ENCODE assay signal across 8 mouse cellular contexts in the genomic region with DNA sequence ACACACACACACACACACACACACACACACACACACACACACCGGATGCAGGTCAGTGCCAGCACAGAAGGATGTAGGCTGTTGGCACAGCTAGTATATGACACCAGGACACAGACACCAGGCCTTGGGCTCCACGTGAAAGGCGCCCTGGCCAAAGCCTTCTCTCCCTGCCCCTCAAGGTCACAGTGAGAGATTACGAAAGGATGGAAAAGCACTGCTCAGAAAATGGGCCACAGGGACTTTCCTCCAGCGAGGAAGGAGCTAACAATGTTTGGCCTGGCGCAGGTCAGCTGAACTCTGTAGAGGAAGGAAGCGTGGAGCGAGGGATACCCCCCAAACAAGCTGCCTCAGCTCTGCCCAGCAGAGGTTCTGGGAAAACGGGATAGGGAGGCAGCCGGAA.
DNase-seq lines count a peak whose midpoint lies in the region; ATAC-seq and TF ChIP-seq lines count a peak whose summit lies in the region.

No protein-coding gene starts in this region.

- 52% methylated on average over 10 of the region's 10 CpGs for WGBS in hindbrain, postnatal 0 days
- 27% methylated on average over 10 of the region's 10 CpGs for WGBS in lung, adult 2 months
- 72% methylated on average over 10 of the region's 10 CpGs for WGBS in neural tube, embryonic 15.5 days

- no peaks in the 10 kb centered on the region for H3K27me3 ChIP-seq in hindbrain, postnatal 0 days (ENCODE audit: insufficient read depth, low read length)
- H3K27me3 ChIP-seq in neural tube, embryonic 15.5 days (replicated peaks) = no peaks in the 10 kb centered on the region

- 0 out of 2 replicates have a peak, but pooled peaks have one; percentile 12 for TF ChIP-seq POLR2A in lung, adult 2 months (IDR thresholded peaks at IDR 0.05; ENCODE audit: borderline replicate concordance, extremely low read depth, low read depth, low read length)

- H3K4me1 ChIP-seq in hindbrain, postnatal 0 days (ENCODE audit: insufficient read depth, low read length) = 0 out of 2 replicates have a peak, but pooled peaks cover 17% of the 10 kb centered on the region
- peaks cover 44% of the 10 kb centered on the region for H3K4me1 ChIP-seq in lung, adult 2 months (ENCODE audit: control insufficient read depth, insufficient read depth, low read length)
- peaks cover 17% of the 10 kb centered on the region for H3K4me1 ChIP-seq in neural tube, embryonic 15.5 days

- H3K36me3 ChIP-seq in hindbrain, postnatal 0 days (ENCODE audit: insufficient read depth, low read length) = no peaks in the 10 kb centered on the region
- H3K36me3 ChIP-seq in neural tube, embryonic 15.5 days = no peaks in the 10 kb centered on the region

- no peak overlapping the region for H3K4me3 ChIP-seq in hindbrain, postnatal 0 days (ENCODE audit: low read length)
- H3K4me3 ChIP-seq in lung, adult 2 months (replicated peaks; ENCODE audit: extremely low read depth, low read depth, low read length) = no peak overlapping the region
- no peak overlapping the region for H3K4me3 ChIP-seq in neural tube, embryonic 15.5 days (replicated peaks)

- no peak for ATAC-seq in hindbrain, postnatal 0 days
- ATAC-seq in neural tube, embryonic 15.5 days (ENCODE audit: low FRiP score) = no peak

- H3K4me2 ChIP-seq in hindbrain, postnatal 0 days (ENCODE audit: low read depth, low read length) = no peak overlapping the region
- H3K4me2 ChIP-seq in neural tube, embryonic 15.5 days = no peak overlapping the region

- no peak overlapping the region for H3K9ac ChIP-seq in hindbrain, postnatal 0 days (replicated peaks; ENCODE audit: low read length)
- H3K9ac ChIP-seq in neural tube, embryonic 15.5 days (replicated peaks) = no peak overlapping the region

- peak overlapping the region; percentile 8; the same call in 1 of the 2 replicates for H3K27ac ChIP-seq in hindbrain, postnatal 0 days
- H3K27ac ChIP-seq in neural tube, embryonic 15.5 days (replicated peaks) = no peak overlapping the region

- H3K9me3 ChIP-seq in hindbrain, postnatal 0 days (ENCODE audit: low read length) = no peaks in the 10 kb centered on the region
- no peaks in the 10 kb centered on the region for H3K9me3 ChIP-seq in neural tube, embryonic 15.5 days (replicated peaks)

- peak; percentile 30 for DNase-seq in gastrocnemius, postnatal 25 days
- DNase-seq in gastrocnemius, adult 8-10 months (ENCODE audit: low spot score in 2 of 2) = no peak
- peak; percentile 37 to 69 for DNase-seq in adrenal gland, postnatal 4 days (ENCODE audit: low spot score in 2 of 2)
- no peak for DNase-seq in hindbrain, postnatal 0 days (ENCODE audit: low spot score)
- peak; percentile 51 for DNase-seq in lung, adult 2 months
- no peak for DNase-seq in frontal cortex, adult 2 months (ENCODE audit: extremely low spot score in 1 of 2, low spot score in 1 of 2)
- DNase-seq in layer of hippocampus, postnatal 14 days (ENCODE audit: low spot score in 2 of 2) = no peak

- TF ChIP-seq CTCF in hindbrain, postnatal 0 days (IDR thresholded peaks at IDR 0.05; ENCODE audit: low read depth) = no peak
- no peak for TF ChIP-seq CTCF in lung, adult 2 months (IDR thresholded peaks at IDR 0.05; ENCODE audit: insufficient read depth, low read length)

Comparison
In these comparisons a context has a peak if more than half of its experiments do, and no peak if none do; other contexts are left out.
1. DNase-seq: peak in gastrocnemius, postnatal 25 days (single experiment), adrenal gland, postnatal 4 days (2 of 2) and lung, adult 2 months (single experiment); none in gastrocnemius, adult 8-10 months (0 of 2), hindbrain, postnatal 0 days (single experiment), frontal cortex, adult 2 months (0 of 2) and layer of hippocampus, postnatal 14 days (0 of 2).